ENCODE assay signal across 28 mouse cellular contexts in genomic region chr1:186015831-186016561, GRCm38 (mm10).
DNase-seq lines count a peak whose midpoint lies in the region; ATAC-seq and TF ChIP-seq lines count a peak whose summit lies in the region.
"Had no signal": no experiment of that assay in that cellular context is flagged by ENCODE, and none has a peak within 500 bp of the region (broad histone marks: within the 10 kb centered on the region; RNA-seq: fewer than 3 reads in every experiment).

No protein-coding gene starts in this region.

- no peak for TF ChIP-seq POLR2A in heart, adult 2 months (IDR thresholded peaks at IDR 0.05; ENCODE audit: insufficient read depth, low read depth, low read length)

- no peak overlapping the region for H3K9ac ChIP-seq in heart, embryonic 13.5 days
- no peak overlapping the region for H3K9ac ChIP-seq in heart, adult 2 months (ENCODE audit: low read depth, low read length)
- no peak overlapping the region for H3K9ac ChIP-seq in limb, embryonic 15.5 days
- H3K9ac ChIP-seq: forebrain, embryonic 15.5 days; hindbrain, embryonic 13.5 days; neural tube, embryonic 12.5 days had no signal

- H3K27me3 ChIP-seq in heart, embryonic 13.5 days (replicated peaks), result no peaks in the 10 kb centered on the region
- no peaks in the 10 kb centered on the region for H3K27me3 ChIP-seq in heart, adult 2 months (ENCODE audit: control insufficient read depth, insufficient read depth, low read length)
- H3K27me3 ChIP-seq in limb, embryonic 15.5 days, result no peaks in the 10 kb centered on the region
- H3K27me3 ChIP-seq: forebrain, embryonic 15.5 days; hindbrain, embryonic 13.5 days; neural tube, embryonic 12.5 days had no signal

- no peak overlapping the region for H3K4me3 ChIP-seq in heart, embryonic 13.5 days
- H3K4me3 ChIP-seq in heart, adult 2 months, result no peak overlapping the region
- H3K4me3 ChIP-seq in limb, embryonic 15.5 days, result no peak overlapping the region
- H3K4me3 ChIP-seq: forebrain, embryonic 15.5 days; hindbrain, embryonic 13.5 days; myocyte; neural tube, embryonic 12.5 days had no signal

- peaks cover 24% of the 10 kb centered on the region for H3K4me1 ChIP-seq in heart, embryonic 13.5 days
- H3K4me1 ChIP-seq in heart, adult 2 months (ENCODE audit: control insufficient read depth, insufficient read depth, low read length), result no peaks in the 10 kb centered on the region
- H3K4me1 ChIP-seq in limb, embryonic 15.5 days, result 0 out of 2 replicates have a peak, but pooled peaks cover 2% of the 10 kb centered on the region
- H3K4me1 ChIP-seq: hindbrain, embryonic 13.5 days; neural tube, embryonic 12.5 days had no signal

- no peak for DNase-seq in heart, adult 2 months
- DNase-seq in 3T3-L1 (ENCODE audit: low read depth, low spot score), result peak; percentile 34
- peak; percentile 28 for DNase-seq in lung, postnatal 25 days (ENCODE audit: low spot score)
- no peak for DNase-seq in thymus, postnatal 0 days (ENCODE audit: low spot score)
- no peak for DNase-seq in gastrocnemius, postnatal 4 days (ENCODE audit: low spot score in 2 of 2)
- DNase-seq: adrenal gland, postnatal 25 days; cerebellum, adult 11-12 months; cerebellum, postnatal 10 days; gastrocnemius, postnatal 25 days; heart, adult 18-20 months; heart, postnatal 4 days; kidney, postnatal 10 days; layer of hippocampus, postnatal 36 days; right cerebral cortex, adult 18-20 months; spleen, adult 18-20 months; thymus, adult 18-20 months; thymus, postnatal 36 days had no signal

- 64% methylated on average over 8 of the region's 8 CpGs for WGBS in heart, embryonic 13.5 days
- WGBS in heart, adult 2 months, result 63% methylated on average over 8 of the region's 8 CpGs
- WGBS in limb, embryonic 15.5 days, result 60% methylated on average over 8 of the region's 8 CpGs

- intact Hi-C loops in heart, adult 2 months (cut with DNase I), result loop anchor here (5.0 kb wide), 1 partner anchor 706 kb away; no protein-coding TSS in a partner anchor

- no peak for TF ChIP-seq EP300 in heart, adult 2 months (IDR thresholded peaks at IDR 0.05; ENCODE audit: insufficient read depth, low read depth, low read length)

- no peaks in the 10 kb centered on the region for H3K79me2 ChIP-seq in heart, adult 2 months (replicated peaks; ENCODE audit: control insufficient read depth, insufficient read depth, low read length)

- ATAC-seq in heart, embryonic 13.5 days (ENCODE audit: extremely low read depth, insufficient number of reproducible peaks, low FRiP score, low TSS enrichment), result no peak
- ATAC-seq in limb, embryonic 15.5 days (ENCODE audit: insufficient number of reproducible peaks, low FRiP score, low TSS enrichment, low read depth), result no peak
- ATAC-seq: CD4-positive, CD25-positive, alpha-beta regulatory T cell, adult 4 months; forebrain, embryonic 15.5 days; intestine, embryonic 16.5 days had no signal

- H3K4me2 ChIP-seq in heart, embryonic 13.5 days, result no peak overlapping the region
- H3K4me2 ChIP-seq in limb, embryonic 15.5 days, result no peak overlapping the region
- H3K4me2 ChIP-seq: forebrain, embryonic 15.5 days; hindbrain, embryonic 13.5 days; liver, embryonic 11.5 days; midbrain, embryonic 11.5 days; neural tube, embryonic 12.5 days had no signal

- no peak for TF ChIP-seq CTCF in heart, adult 2 months (IDR thresholded peaks at IDR 0.05)

- H3K27ac ChIP-seq in heart, embryonic 13.5 days (replicated peaks), result peak overlapping the region; percentile 61
- H3K27ac ChIP-seq in heart, adult 2 months, result no peak overlapping the region
- H3K27ac ChIP-seq in limb, embryonic 15.5 days, result peak overlapping the region; percentile 1; the same call in 1 of the 2 replicates
- H3K27ac ChIP-seq: forebrain, embryonic 15.5 days; hindbrain, embryonic 13.5 days; neural tube, embryonic 12.5 days; stomach, postnatal 0 days had no signal

- H3K36me3 ChIP-seq in heart, embryonic 13.5 days, result no peaks in the 10 kb centered on the region
- no peaks in the 10 kb centered on the region for H3K36me3 ChIP-seq in heart, adult 2 months (ENCODE audit: control insufficient read depth, insufficient read depth, low read length)
- no peaks in the 10 kb centered on the region for H3K36me3 ChIP-seq in limb, embryonic 15.5 days
- H3K36me3 ChIP-seq: forebrain, embryonic 15.5 days; hindbrain, embryonic 13.5 days; neural tube, embryonic 12.5 days had no signal

- H3K9me3 ChIP-seq in heart, embryonic 13.5 days, result no peaks in the 10 kb centered on the region
- H3K9me3 ChIP-seq in limb, embryonic 15.5 days, result no peaks in the 10 kb centered on the region
- H3K9me3 ChIP-seq: forebrain, embryonic 15.5 days; hindbrain, embryonic 13.5 days; neural tube, embryonic 12.5 days had no signal

Comparison
In these comparisons a context has a peak if more than half of its experiments do, and no peak if none do; other contexts are left out.
1. DNase-seq: peak in 3T3-L1 (single experiment) and lung, postnatal 25 days (single experiment); none in heart, adult 2 months (0 of 2), thymus, postnatal 0 days (single experiment) and gastrocnemius, postnatal 4 days (0 of 2).